Mouse (Mus musculus): ENCODE results near the gene Tmem39a. TPM values are rescaled to one million over a fixed set of nuclear protein-coding genes. Genes with fewer than 3 reads are reported as not detected.

Gene Tmem39a
- polyA plus RNA-seq (2012; rRNA removed), result 96.9 and 126 TPM in 2 replicates

DNA sequence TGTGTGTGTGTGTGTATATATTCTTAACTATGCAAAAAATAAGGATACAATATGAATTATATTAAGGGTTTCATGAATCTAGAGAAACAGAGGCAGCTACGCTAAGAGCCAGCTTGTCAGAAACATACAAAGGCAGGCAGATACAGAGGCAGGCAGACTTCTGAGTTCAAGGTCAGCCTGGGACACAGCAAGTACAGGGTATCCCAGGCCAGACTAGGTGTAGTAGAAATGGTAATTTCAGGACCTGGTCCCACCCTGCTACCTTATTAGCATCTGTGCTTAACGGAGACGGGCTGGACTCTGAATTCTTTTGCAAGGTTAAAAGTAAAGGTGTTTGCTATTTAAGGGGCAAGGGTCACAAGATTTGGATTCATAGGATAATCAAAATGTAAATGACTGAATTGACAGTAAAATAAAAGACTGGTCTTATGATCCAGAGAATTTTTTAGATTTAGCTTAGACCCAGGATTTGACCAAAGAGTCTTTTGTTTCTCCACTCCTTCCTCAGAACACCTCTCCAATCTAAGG is at the start of gene Tmem39a:
Tmem39a (plus strand) TSS at position 478 of the 528 bp plus-strand sequence.
- TF ChIP-seq POLR2A (IDR thresholded peaks at IDR 0.05; ENCODE audit: control insufficient read depth, extremely low read depth, insufficient read depth, low read length, poor library complexity) (no peak), CTCF (IDR thresholded peaks at IDR 0.05; ENCODE audit: borderline replicate concordance, control insufficient read depth, extremely low read depth, insufficient read depth, low read length, poor library complexity) (no peak)
- 93% methylated on average over 3 of the region's 3 CpGs for WGBS
- no peaks in the 10 kb centered on the region for H3K36me3 ChIP-seq (ENCODE audit: control insufficient read depth, insufficient read depth, low read length)
- no peaks in the 10 kb centered on the region for H3K27me3 ChIP-seq (ENCODE audit: control insufficient read depth, insufficient read depth, low read length)
- H3K4me3 ChIP-seq (ENCODE audit: control insufficient read depth, insufficient read depth, low read length), result no peak within 1 kb of the TSS
- H3K27ac ChIP-seq (ENCODE audit: control insufficient read depth, insufficient read depth, low read length), result no peak within 1 kb of the TSS
- H3K4me1 ChIP-seq (replicated peaks; ENCODE audit: control insufficient read depth, insufficient read depth, low read length), result peaks cover 3% of the 10 kb centered on the region; the same call in 1 of the 2 replicates
- DNase-seq, result no peak

- Histone ChIP-seq H3K4me1 (replicated peaks; ENCODE audit: control insufficient read depth, insufficient read depth, low read length) (no peaks in the 10 kb centered on the region), H3K4me3 (ENCODE audit: control insufficient read depth, insufficient read depth, low read length) (no peak overlapping the region), H3K27ac (ENCODE audit: control insufficient read depth, insufficient read depth, low read length) (no peak overlapping the region), H3K27me3 (ENCODE audit: control insufficient read depth, insufficient read depth, low read length) (no peaks in the 10 kb centered on the region), H3K36me3 (ENCODE audit: control insufficient read depth, insufficient read depth, low read length) (peaks cover 24% of the 10 kb centered on the region)
- DNase-seq, result no peak
- TF ChIP-seq CTCF (IDR thresholded peaks at IDR 0.05; ENCODE audit: borderline replicate concordance, control insufficient read depth, extremely low read depth, insufficient read depth, low read length, poor library complexity) (no peak), POLR2A (IDR thresholded peaks at IDR 0.05; ENCODE audit: control insufficient read depth, extremely low read depth, insufficient read depth, low read length, poor library complexity) (no peak)
- 98% methylated on average over 2 of the region's 2 CpGs for WGBS
Observed at GRCm38 (mm10) chr16:38510846-38511245, 47.7 kb upstream of the Tmem39a start.

- 97% methylated on average over 2 of the region's 2 CpGs for WGBS
- Histone ChIP-seq H3K4me1 (replicated peaks; ENCODE audit: control insufficient read depth, insufficient read depth, low read length) (peaks cover 5% of the 10 kb centered on the region), H3K27ac (ENCODE audit: control insufficient read depth, insufficient read depth, low read length) (no peak overlapping the region), H3K36me3 (ENCODE audit: control insufficient read depth, insufficient read depth, low read length) (peaks cover 25% of the 10 kb centered on the region), H3K4me3 (ENCODE audit: control insufficient read depth, insufficient read depth, low read length) (no peak overlapping the region), H3K27me3 (ENCODE audit: control insufficient read depth, insufficient read depth, low read length) (no peaks in the 10 kb centered on the region)
- TF ChIP-seq CTCF (IDR thresholded peaks at IDR 0.05; ENCODE audit: borderline replicate concordance, control insufficient read depth, extremely low read depth, insufficient read depth, low read length, poor library complexity), result no peak
- TF ChIP-seq POLR2A (IDR thresholded peaks at IDR 0.05; ENCODE audit: control insufficient read depth, extremely low read depth, insufficient read depth, low read length, poor library complexity), result no peak
- DNase-seq, result no peak
Observed at GRCm38 (mm10) chr16:38519140-38519539, 39.4 kb upstream of the Tmem39a start.

DNA sequence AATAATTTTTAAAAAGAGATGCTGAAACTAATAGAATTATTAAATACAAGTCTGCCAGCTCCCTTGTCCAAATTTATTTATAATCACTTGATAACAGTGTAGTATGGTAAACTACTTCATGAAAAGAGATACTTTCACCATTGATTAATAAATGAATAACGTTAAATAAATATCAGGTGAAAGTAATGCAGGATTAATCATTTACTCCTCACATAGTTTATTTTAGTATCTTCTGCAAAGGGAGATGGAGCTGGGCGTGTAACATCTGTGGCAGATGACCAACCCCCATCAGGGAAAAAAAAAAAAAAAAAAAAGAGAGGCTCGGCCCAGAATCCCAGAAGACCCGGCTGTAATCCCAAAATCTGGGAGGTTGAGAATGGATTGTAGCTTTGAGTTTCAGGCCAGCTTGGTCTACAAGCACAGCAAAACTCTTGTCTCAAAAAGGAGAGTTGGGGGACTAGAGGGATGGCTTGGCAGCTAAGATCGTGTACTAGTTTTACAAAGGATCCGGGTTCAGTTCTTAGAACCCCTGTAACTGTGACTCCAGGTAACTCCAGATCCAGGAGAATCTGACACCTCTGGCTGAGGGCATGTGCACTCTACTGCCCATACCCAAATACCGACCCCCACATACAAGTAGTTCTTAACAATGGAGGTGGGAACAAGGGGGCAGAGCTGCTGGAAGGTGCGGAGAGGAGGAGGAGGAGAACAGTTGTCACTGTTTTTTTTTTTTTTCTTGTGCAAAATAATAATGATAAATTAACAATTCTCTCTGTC is 37.1 kb upstream of the Tmem39a start:
- H3K27me3 ChIP-seq (ENCODE audit: control insufficient read depth, insufficient read depth, low read length), result no peaks in the 10 kb centered on the region
- DNase-seq, result no peak
- WGBS, result 54% methylated on average over 8 of the region's 8 CpGs
- H3K4me3 ChIP-seq (ENCODE audit: control insufficient read depth, insufficient read depth, low read length), result no peak overlapping the region
- H3K27ac ChIP-seq (ENCODE audit: control insufficient read depth, insufficient read depth, low read length), result no peak overlapping the region
- TF ChIP-seq CTCF (IDR thresholded peaks at IDR 0.05; ENCODE audit: borderline replicate concordance, control insufficient read depth, extremely low read depth, insufficient read depth, low read length, poor library complexity), result no peak
- no peak for TF ChIP-seq POLR2A (IDR thresholded peaks at IDR 0.05; ENCODE audit: control insufficient read depth, extremely low read depth, insufficient read depth, low read length, poor library complexity)
- peaks cover 5% of the 10 kb centered on the region for H3K4me1 ChIP-seq (replicated peaks; ENCODE audit: control insufficient read depth, insufficient read depth, low read length)
- peaks cover 14% of the 10 kb centered on the region for H3K36me3 ChIP-seq (ENCODE audit: control insufficient read depth, insufficient read depth, low read length)

DNA sequence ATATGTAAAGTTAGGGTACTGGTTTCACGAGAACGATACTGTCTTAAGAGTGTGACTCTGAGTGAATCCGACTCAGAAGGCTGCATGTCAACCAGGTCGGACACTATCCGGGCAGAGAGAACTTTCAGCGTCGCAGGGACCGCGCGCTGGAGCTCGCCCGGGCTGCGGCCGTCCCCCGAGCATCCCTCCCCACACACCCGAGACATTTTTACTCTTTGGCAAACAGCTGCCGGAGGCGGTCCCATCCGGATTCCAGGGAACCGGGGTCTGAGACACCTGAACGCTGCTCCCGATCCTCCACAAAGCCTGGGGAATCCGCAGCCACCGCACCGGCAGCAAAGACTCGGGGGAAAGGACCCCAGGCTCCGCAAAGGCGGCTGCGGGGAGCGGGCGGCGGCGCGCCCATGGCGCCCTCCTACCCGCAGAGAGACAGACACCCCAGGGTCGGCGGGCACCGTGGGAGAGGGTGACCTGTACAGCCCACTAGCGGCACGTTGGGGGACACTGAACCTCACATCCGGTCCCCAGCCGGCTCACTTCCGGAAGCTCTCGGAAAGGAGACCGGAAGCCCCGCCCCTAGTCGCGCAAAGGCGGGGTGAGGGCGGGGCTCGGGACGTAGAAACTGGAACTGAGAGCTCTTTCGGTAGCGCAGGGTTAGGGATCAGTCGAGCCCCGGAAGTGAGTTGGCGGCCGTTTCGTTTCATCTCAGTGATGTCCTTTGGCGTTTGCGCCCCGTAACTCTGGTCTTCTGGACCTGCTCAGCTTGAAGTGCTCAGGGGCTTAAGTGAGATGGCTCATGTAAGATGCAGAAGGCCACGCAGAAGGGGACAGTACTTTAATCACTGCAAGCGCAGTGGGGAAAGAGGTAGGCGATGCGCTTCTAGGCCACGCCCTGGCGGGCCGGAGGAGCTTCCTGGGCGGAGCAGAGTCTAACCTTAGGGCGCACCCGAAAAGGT is 36.1 kb upstream of the Tmem39a start, which contains the start of gene Timmdc1:
Timmdc1 (minus strand) TSS at position 535 of the 956 bp plus-strand sequence.
- H3K27ac ChIP-seq (ENCODE audit: control insufficient read depth, insufficient read depth, low read length), result peak within 1 kb of the TSS; percentile 84
- no peaks in the 10 kb centered on the region for H3K27me3 ChIP-seq (ENCODE audit: control insufficient read depth, insufficient read depth, low read length)
- peak; percentile 96 for DNase-seq
- TF ChIP-seq POLR2A (IDR thresholded peaks at IDR 0.05; ENCODE audit: control insufficient read depth, extremely low read depth, insufficient read depth, low read length, poor library complexity) (peak; percentile 66; the same call in 1 of the 2 replicates), CTCF (IDR thresholded peaks at IDR 0.05; ENCODE audit: borderline replicate concordance, control insufficient read depth, extremely low read depth, insufficient read depth, low read length, poor library complexity) (peak; percentile 53; the same call in 1 of the 2 replicates)
- H3K36me3 ChIP-seq (ENCODE audit: control insufficient read depth, insufficient read depth, low read length), result peaks cover 14% of the 10 kb centered on the region
- WGBS, result under 1% methylated on average over 73 of the region's 73 CpGs
- peak within 1 kb of the TSS; percentile 70 for H3K4me3 ChIP-seq (ENCODE audit: control insufficient read depth, insufficient read depth, low read length)
- H3K4me1 ChIP-seq (replicated peaks; ENCODE audit: control insufficient read depth, insufficient read depth, low read length), result peaks cover 5% of the 10 kb centered on the region

DNA sequence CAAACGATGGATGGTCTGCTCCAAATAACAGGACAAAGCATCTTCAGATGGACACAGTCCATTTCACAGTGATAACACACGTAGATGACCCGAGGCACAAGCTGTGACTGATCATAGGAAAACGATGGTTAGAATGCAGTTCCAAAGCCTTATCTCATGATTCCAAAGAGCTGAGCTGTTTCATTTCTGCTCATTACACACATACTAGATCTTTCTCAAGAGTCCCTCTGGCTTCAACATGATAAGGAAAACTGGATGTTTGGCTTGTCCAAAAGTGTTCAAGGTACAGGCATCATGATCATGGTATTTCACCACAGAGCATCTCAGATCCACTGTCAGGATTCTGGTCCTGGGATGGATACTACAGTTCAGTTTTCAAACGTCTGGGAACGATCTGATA is 32.2 kb upstream of the Tmem39a start:
- Histone ChIP-seq H3K27me3 (ENCODE audit: control insufficient read depth, insufficient read depth, low read length) (no peaks in the 10 kb centered on the region), H3K27ac (ENCODE audit: control insufficient read depth, insufficient read depth, low read length) (no peak overlapping the region), H3K4me3 (ENCODE audit: control insufficient read depth, insufficient read depth, low read length) (no peak overlapping the region), H3K4me1 (replicated peaks; ENCODE audit: control insufficient read depth, insufficient read depth, low read length) (peaks cover 5% of the 10 kb centered on the region), H3K36me3 (ENCODE audit: control insufficient read depth, insufficient read depth, low read length) (peaks cover 11% of the 10 kb centered on the region)
- WGBS, result 94% methylated on average over 6 of the region's 6 CpGs
- TF ChIP-seq POLR2A (IDR thresholded peaks at IDR 0.05; ENCODE audit: control insufficient read depth, extremely low read depth, insufficient read depth, low read length, poor library complexity) (no peak), CTCF (IDR thresholded peaks at IDR 0.05; ENCODE audit: borderline replicate concordance, control insufficient read depth, extremely low read depth, insufficient read depth, low read length, poor library complexity) (no peak)
- DNase-seq, result no peak
